Mouse (Mus musculus): ENCODE measurements around the gene Art1.

DNA sequence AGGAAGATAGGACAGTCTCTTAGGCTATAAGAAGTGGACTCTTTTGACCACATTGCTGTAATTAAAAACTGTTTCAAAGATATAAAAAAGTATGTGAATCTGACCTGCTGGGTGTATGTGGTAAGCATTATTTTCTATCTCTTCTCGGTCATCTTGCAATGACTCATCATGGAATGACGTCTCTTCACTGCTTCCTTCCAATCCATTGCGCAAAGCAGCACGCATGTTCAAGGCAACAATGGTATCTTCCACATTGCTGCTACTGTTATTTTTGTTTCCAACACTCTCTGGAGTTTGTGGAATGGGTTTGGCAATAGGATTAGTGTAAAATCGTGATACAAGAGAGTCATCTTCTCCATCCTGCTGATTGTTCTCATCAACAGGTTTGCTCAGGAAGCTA is 52.1 kb downstream of the Art1 start:
- no peak for TF ChIP-seq CTCF (IDR thresholded peaks at IDR 0.05; ENCODE audit: extremely low read depth, insufficient read length, insufficient replicate concordance, low read depth, low read length)
- TF ChIP-seq POLR2A (IDR thresholded peaks at IDR 0.05; ENCODE audit: low read depth, low read length) = no peak

Data from small intestine, adult 2 months (tissue).